Mouse (Mus musculus): Measurements from ENCODE around the gene Atp2c1.

The Atp2c1 gene

DNA sequence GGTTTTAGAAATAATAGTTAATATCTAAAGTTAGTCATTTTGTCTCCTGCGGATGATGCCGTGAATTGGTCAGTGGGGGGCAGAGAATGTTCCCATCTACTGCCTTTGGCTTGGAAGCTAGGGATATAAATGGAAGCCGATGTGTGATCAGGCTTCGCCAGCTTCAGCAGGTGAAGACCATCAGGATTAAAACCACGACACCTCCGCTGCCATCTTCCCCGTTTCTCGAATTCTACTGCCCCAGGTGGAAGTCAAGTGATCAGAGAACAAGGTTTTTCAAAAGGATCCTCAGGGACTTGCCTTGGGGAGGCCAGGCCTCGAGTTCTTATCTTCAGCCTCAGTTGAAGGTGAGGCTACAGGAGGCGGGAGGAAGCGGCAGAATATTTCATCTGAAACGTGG, at the start of gene Atp2c1:
Gene Atp2c1 (minus strand): TSS at position 101 of the 400 bp plus-strand sequence.
- DNase-seq (ENCODE audit: low read depth, low spot score): no peak

DNA sequence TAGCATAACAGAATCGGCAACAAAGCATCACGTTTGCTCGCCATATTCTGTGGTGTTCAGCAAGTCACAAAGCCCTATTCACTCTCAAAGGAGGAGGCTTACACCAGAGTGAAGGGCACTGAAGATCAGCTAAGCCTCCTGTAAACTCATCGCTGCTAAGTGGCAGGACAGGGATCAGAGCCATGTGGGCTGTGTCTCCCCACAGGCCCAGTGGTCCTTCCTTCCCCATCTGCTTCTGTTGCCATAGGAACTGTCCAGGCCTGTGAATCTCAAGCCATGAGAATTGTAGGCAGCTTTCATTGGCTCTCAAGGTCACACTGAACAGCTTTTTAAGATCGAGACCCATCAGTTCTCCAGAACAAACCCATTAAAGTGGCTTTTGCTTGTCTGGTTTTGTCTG, 30.3 kb upstream of the Atp2c1 start:
- DNase-seq (ENCODE audit: low read depth, low spot score): no peak

DNA sequence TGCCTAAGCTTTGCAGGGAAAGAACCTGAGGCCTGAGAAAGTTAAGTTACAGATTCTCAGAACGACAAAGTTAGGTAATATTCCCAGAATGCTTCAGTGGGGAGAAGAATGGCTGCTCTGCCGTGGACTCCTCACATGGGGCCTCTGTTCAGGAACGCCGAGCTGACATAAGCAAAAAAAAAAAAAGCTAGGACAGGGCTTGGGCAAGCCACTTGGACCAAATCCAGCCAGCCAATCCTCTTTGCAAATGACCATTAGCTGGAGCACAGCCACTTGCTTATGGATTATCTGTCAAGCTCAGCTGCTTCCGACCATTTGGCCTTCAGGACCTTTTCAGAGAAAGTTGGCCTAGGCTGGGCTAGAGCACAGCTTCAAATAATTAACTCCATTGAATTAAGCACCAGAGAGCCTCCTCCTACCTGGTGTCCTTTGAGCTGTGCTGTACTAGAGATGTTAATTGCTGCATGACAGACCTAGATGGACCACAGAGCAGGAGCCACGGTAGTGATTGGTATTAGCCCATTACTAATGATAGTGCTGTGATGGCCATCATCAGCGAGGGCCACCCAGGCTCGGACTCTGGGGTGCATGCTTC, 29.1 kb upstream of the Atp2c1 start:
- no peak for DNase-seq (ENCODE audit: low read depth, low spot score)

DNA sequence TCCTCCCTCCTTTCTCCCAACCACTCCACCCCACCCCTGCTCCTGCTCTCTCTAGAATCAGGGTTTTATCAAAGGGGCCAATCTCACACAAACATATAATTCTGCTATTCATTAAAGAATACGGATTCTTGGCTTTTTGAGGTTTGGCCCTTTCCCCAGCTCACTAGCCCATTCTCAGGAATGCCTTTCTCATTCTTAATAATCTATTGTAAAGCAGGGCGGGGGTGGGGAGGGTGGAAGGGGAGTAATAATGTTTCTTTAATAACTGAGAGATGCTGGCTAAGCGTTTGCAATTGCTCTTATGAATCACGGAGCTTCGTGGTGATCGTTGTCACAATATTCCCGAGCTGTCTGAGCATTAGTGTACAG, 27.3 kb upstream of the Atp2c1 start:
- DNase-seq (ENCODE audit: low read depth, low spot score): no peak

DNA sequence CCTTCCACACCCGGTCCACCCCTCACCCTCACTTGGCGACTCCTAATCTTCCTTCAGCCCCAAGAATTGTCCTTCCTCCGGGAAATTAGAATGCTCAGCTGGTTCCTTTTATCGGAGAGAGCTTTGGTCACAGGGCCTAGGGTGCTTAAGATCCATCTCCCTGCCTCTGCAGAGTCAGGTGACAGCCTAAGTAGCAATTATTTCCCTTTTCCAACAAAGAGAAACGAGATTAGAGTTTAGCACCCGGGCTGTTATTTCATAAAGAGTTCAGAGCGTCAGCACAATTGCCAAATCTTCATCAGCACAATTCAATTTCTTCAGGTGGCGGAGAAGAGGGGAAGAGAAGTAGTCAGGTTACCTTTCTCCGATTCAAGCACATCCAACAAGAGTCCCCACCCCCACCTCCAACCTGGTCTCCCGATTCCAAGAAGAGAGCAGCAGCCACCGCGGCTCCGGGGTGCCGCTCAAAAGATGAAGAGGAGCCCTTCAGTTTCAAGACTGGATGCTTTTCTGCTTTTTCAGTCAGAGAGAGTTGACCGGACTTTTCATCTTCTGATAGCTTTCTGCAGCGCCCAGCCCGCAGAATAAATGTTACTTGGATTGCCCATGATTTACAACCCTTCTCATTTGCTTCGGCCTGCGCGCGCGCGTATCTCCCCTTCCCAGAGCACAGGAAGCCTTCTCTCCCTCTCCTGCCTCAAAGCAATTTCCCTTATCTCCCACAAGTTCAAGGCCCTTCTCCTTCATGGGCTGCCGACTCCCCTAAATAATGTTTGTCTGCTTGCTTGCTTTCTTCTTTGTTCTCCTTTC, 26.7 kb upstream of the Atp2c1 start:
- DNase-seq (ENCODE audit: low read depth, low spot score): no peak

DNA sequence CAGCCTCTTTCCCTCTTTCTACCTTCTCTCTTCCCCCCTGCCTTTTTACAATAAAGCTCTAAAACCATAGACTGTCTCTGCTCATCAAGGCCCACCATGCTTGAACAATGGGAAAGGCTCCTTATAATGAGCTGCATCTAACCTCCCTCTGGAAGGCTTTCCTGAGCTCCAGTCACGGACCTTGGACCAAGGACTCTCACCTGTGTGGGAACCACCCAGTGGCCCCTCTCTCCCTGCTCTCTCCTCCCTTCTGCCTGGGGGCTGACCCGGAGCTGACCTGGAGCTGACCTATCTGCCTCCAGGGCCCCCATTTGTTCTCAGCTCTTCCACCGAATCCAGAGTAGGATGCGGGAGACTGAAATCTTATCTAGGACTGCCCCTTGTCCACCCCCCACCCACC, 24.3 kb upstream of the Atp2c1 start:
- DNase-seq (ENCODE audit: low read depth, low spot score): no peak

DNA sequence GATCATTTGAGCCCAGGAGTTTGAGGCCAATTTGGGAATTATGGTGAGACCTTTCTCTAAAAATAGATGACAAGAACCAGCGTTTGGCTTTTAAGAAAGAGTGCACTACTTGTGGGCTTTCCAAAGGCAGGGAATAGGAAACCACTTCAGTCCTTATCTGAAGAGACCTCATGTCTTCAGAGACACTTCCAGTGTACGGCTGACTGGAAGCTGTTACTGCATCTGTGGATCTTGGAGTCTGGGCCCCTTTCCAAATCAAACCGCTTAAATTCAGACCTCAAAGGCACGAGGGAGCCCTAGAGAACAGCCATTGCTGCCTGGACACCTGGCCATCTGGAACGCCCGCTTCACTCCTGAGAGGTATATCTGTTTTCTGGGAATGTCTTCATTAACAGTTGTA, 22.0 kb upstream of the Atp2c1 start:
- no peak for DNase-seq (ENCODE audit: low read depth, low spot score)

DNA sequence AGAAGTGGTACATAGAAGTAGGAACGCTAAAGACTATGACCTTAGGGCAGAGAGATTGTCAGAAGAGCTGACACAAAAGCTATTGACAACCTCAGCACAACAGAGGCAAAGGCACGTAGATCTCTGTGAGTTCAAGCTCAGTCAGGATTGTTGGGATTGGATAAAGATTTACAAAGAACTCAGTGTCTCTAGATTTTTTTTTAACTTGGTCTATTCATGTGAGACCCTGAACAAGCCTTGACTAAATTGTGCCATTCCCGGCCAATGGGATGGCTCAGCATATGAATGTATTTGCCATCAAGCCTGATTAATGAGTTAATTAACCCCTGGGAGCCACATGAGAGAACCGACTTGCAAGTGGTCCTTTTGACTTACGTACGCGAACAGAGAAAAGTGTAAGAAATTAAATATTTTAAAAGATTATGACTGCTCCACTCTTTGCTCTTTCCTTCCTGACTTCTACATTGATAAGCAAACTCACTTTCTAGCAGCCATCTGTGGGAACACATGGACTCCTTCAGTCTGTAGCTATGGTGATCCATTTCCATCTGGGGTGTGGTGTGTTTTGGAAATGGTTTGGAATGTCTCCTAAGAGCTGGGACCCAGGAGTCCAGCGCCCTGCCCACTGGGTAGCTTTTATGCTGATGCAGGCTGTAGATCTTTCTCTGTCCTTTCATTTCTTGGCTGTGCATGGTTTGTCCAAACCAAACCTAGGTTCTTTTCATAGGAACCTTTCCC, 17.1 kb upstream of the Atp2c1 start:
- DNase-seq (ENCODE audit: low read depth, low spot score): no peak

DNA sequence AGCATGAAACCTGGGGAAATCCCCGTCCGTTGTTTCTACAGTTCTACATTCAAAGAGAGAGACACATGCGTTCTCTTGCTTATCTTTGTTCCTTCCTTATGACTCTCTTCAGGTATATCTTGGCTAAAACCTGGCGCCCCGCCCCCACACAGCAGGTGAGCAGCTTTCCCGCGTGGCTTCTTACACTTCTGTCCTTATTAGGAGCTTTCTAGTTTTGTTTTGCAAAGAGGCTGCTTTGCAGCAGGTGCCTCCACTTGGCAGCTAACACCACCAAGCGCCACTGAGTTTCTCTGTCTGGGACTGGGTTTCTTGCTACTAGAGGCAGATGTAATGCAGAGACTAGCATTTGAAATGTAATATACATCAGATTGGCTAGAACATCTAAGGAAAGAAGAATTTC, 10.4 kb upstream of the Atp2c1 start:
- DNase-seq (ENCODE audit: low read depth, low spot score): no peak

DNA sequence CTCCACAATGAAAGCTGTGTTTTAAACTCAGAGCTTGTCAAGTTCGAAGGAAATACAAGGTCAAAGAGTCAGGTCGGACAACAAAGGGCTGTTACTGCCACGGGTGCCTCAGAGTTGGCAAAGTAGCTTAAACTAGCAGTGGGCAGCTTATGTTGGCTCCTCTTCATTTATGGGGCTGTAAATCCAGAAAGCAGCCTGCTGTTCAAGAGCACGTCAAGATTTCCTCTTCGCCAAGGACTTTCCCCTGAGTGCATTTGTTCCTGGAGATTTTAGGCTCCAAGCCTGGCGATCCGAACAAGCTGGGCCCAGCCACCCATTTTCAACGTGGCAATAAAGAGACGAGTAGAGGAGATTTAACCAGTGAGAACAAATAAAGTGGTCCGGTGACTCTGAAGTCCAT, 9.8 kb upstream of the Atp2c1 start:
- no peak for DNase-seq (ENCODE audit: low read depth, low spot score)

DNA sequence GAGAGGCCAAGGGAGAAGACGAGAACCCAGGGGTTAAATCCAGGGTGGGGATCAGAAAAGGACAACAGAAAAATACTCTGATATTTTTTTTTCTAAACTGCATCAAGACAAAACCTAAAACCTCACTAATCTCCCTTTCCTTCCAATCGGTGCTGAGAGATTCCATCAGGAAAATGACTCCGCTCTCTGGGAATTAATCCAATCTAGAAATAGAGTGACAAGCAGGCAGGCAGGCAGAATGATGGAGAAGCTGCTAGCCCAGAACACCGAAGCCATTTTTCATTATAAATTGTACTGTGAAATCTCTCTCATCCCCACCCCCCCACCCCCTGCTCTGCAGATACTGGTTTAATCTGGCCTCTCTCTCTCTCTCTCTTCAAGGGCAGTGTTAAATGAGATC, 1.8 kb downstream of the Atp2c1 start:
- DNase-seq (ENCODE audit: low read depth, low spot score): no peak

DNA sequence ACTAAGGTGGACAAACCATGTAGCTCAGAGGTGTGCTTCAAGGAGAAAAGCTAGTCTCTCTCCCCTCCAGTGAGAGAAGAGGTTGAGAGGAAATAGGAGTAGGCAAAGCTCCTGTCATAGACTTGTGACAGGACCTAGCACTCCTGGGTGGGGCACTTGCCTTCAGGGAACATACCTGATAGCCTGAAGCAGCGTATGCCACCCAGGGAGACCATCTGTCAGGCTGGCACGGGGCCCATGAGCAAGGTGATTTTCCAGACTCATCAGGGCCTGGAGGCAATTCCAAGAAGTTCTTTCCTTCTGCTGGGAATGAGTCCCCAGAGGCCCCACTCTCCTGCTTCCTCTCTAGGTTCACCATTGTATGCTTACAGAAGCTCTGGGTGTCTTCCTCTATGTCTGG, 4.1 kb downstream of the Atp2c1 start:
- no peak for DNase-seq (ENCODE audit: low read depth, low spot score)

DNA sequence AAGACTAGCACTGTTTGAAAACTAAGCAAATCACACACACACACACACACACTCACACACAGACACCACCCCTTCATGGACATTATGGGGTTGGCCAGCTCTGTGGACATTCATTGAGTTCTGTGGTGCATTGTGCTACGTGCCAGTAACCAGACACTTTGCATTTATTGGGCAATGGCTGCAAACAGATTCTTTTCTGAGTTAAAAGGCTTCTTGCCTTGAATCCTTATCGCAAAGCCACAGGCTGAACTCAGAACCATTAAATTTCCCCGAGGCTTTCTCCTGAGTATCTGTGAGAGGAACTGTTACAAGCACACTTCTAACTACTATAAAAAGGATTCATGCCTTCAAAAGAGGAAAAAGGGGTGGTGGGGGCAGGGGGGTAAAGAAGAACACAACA, 5.1 kb downstream of the Atp2c1 start:
- DNase-seq (ENCODE audit: low read depth, low spot score): no peak

DNA sequence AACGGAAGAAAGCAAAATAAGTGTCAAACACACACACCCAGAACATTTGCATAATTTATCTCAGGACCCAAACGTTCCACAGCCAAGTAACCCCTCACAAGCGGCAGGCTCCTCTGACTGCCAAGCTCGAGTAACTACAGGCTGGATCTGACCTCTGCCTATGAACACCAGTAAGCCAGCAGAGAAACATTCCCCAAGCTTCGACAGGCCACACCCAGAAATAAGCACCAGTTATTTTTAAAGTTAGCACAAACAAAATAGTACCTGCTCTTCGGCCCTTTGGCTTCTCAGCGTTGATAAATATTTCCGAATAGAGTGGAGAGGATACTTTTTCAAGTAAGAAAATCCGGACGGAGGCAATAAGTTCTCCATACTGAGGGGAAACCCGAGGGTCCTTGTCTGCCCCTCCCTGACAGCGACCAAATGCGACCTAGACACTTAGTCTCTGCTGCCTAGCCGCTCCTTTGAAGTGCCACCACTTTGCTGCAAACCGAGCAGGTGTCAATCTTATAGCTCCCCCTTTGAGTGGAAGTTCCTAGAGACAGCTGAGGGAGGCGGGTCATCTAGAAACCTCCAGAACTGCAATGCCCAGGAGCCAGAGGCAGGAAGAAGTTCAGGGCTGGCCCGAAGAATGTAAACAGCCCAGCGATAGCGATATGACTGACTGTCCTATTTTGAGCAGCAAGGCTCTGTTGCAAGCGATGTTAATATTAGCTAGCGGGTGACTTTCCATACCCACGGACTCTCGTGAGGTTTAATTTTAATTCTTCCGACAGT, 6.2 kb downstream of the Atp2c1 start:
- DNase-seq (ENCODE audit: low read depth, low spot score): no peak

DNA sequence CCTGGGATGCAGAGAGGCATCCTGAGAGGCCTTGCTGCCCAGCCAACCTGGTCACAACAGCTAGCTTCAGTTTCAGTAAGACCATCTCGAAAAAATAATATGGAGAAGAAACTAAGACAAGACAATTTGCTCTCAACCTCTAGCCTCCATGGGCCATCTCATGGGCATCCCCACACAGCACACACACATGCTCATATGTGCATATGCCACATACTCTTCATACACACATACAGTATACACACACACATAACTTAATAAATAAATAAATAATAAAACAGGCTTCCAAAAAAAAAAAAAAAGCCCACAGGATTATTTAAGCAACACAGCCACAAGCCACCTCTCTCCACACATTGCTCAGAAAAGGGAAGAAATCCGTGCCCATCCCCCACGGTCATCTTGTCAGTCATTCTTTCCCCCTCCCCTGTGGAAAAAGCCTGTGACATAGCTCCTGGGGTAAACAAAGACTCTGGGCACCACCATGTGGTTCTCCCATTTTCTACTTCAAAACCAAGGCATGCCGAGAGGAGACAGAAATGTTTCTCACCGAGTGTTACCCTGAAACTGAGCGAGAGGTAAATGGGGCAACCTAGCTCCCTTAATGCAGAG, 7.7 kb downstream of the Atp2c1 start:
- DNase-seq (ENCODE audit: low read depth, low spot score): no peak

DNA sequence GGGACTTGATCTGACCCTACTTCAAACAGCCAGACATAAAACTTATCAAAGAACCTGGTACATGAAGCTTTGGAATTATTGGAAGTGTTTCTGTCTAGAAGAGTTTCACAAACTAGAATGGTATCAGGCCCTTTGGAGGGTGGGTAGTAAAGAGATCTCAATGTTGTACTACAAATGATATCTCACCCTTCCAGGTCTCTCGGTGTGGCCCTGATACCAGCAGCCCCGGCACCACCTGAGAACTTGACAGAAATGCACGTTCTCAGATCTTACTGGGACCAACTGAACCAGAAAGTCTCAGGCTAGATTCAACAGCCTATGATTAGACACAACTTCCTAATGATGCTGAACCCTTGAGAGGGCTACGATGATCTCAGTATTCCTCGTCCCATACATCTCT, 23.4 kb downstream of the Atp2c1 start:
- DNase-seq (ENCODE audit: low read depth, low spot score): no peak

DNA sequence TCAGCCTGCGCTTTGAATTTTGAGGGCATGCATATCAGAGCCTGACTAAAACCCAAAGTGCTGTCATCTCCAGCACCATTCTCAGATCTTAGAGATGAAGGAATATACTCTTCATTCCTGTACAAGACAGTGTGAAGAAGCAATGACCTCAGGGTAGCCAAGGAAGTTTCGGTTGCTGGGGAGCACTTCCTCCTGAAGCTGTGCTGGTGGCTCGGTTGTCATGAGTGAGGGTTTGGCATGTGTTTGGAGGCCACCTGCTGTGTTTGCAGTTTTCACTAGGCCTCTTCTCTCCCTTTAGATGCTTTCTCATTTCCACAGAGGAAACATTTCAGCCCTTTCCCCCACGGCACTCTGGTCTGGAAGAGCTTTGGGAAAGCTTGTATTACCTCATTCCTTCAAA, 24.7 kb downstream of the Atp2c1 start:
- no peak for DNase-seq (ENCODE audit: low read depth, low spot score)

DNA sequence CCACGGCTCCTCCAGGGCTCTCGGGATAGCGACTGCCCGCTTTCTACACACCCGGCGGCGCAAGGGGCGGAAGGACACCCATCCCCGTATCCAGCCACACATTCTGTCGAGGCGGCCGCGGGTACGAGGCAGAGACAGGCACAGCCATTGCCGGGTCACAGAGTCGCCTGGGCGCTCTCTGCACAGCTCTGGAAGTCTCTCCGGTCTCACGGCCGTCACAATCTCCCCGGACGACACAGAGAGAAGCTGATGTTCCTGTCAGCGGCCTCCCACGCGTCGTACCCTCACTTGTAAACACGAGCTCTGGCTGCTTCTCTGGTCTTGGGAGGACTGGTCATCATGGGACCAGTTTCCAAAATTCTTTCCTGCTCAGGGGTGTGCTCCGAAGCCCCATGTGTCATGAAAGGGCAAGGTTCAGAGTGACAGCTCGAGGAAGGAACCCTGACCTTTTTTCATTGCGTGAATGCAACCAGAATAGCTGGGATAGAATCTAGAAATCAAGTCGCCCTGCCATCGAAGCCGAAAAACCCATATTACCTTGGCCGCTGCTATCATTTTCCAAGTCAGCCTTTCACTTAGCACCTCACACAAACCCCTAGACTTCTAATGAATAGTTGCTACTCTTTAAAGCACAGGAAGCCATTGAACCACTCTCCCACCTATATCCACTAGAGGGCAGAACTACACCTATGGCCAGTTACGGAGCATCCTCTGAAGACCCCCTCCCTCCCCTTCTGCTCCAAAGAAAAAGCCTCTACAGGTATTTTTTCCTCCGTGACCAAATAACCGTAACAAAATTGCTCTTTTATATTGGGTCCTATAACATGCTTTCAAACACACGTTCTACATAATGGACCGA, 31.6 kb downstream of the Atp2c1 start:
- DNase-seq (ENCODE audit: low read depth, low spot score): peak; percentile 83

DNA sequence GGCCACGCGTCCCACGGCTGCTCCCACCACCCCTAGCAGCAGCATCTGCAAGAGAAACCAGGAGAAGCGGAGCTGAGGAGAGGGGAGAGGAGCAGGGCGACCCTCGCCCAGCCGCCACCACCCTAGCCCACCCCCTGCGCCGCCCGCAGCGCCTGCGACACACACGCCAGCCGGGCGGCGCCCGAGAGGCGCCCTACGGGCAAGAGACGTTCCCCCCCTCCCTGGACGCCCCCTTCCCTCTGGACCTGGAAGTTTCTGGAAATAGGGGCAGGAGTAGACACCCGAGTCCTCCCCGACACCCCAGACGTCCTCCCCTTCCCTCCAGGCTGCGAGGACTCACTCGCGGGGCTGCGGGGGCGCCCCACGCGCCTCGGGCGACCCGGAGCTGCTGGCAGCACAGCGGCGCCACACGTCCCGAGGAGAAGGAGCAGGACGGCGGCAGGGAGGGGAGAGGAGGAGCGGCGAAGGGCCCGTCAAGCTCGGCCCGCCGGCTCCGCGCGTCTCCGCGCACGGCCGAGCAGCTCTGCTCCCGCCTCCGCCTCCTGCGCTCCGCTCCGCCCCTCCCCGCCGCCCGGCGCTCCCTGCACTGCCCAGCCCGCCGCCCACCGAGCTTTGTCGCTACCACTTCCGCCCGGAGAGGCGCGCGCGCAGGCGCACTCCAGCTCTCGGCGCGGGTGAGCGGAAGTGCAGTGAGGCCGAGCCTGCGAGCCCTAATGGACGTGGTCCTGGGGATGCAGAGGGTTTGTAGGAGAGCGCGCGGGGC, 32.4 kb downstream of the Atp2c1 start:
- DNase-seq (ENCODE audit: low read depth, low spot score): peak; percentile 97

DNA sequence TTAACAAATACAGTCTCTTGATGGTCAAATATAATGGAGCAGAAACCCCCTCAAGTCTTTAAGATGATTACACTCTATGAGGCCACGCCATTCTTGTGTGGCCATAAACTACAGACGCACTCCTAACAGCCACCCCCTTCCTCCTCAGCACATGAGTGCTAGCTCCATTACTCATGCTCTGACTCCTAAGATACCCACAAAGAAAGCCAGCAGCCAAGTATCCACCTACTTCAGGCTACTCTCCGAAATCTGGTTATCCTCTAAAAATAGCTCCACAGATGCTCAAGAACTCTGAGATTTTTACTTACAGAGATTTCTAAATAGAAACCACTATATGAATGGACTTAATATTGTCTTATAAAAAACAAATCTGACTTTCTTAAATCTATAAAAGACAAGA, 34.4 kb downstream of the Atp2c1 start:
- DNase-seq (ENCODE audit: low read depth, low spot score): no peak

All from CD4-positive, CD25-positive, alpha-beta regulatory T cell, adult 2 months (primary cell).